Mouse (Mus musculus): ENCODE data around the gene Rpl18a.

DNA sequence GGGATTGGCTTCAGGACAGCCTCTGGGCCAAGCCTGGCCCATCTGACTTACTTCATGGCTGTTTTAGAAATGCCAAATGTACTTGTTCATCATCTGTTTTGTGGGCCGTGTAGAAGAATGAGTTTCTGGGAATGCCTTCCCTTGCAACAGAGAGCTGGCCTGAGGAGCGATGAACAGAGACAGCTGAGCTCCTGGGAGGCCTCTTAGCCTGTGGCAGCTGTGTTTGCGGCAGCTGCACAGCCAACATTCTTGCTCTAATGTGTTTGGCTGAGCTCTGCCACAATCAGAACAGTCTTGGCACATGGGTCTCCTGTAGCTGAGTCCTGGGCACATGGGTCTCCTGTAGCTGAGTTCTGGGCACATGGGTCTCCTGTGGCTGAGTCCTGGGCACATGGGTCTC, 30.9 kb upstream of the Rpl18a start:
- TF ChIP-seq CTCF (conservative IDR thresholded peaks at IDR 0.05; ENCODE audit: low read length), result no peak
- TF ChIP-seq POU5F1 (IDR thresholded peaks at IDR 0.05; ENCODE audit: borderline replicate concordance, low read length), result no peak
